10 mouse cellular contexts compared by ENCODE assay signal in genomic region chr5:139737841-139738591, GRCm38 (mm10). TPM values are rescaled to one million over a fixed set of nuclear protein-coding genes. Genes with fewer than 3 reads are reported as not detected.
DNase-seq lines count a peak whose midpoint lies in the region; ATAC-seq and TF ChIP-seq lines count a peak whose summit lies in the region.
"Had no signal": no experiment of that assay in that cellular context is flagged by ENCODE, and none has a peak within 500 bp of the region (broad histone marks: within the 10 kb centered on the region; RNA-seq: fewer than 3 reads in every experiment).

No protein-coding gene starts in this region.

- peak overlapping the region; percentile 59 for H3K27ac ChIP-seq in heart, embryonic 12.5 days (ENCODE audit: poor library complexity, severe bottlenecking)
- no peak overlapping the region for H3K27ac ChIP-seq in CH12.LX (ENCODE audit: insufficient read depth, low read depth)
- H3K27ac ChIP-seq in intestine, embryonic 15.5 days, result peak overlapping the region; percentile 85
- H3K27ac ChIP-seq in liver, embryonic 14.5 days, result peak overlapping the region; percentile 96

- no peak overlapping the region for H3K9ac ChIP-seq in heart, embryonic 12.5 days
- no peak overlapping the region for H3K9ac ChIP-seq in CH12.LX (ENCODE audit: insufficient read depth, low read depth)
- H3K9ac ChIP-seq in intestine, embryonic 15.5 days, result no peak overlapping the region
- H3K9ac ChIP-seq in liver, embryonic 14.5 days (replicated peaks), result peak overlapping the region; percentile 68

- dilution Hi-C loops in CH12.LX (cut with MboI; ENCODE audit: extremely low pct_ligation_motif_present, extremely low pct_unique_long_range_greater_than_20kb, low sequenced_read_pairs), result no loop called here

- H3K4me2 ChIP-seq in heart, embryonic 12.5 days, result no peak overlapping the region
- no peak overlapping the region for H3K4me2 ChIP-seq in CH12.LX (ENCODE audit: insufficient read depth, low read depth, poor library complexity, severe bottlenecking)
- H3K4me2 ChIP-seq in intestine, embryonic 15.5 days (replicated peaks), result peak overlapping the region; percentile 42
- H3K4me2 ChIP-seq in liver, embryonic 14.5 days (ENCODE audit: low read depth), result peak overlapping the region; percentile 96

- peaks cover 37% of the 10 kb centered on the region for H3K4me1 ChIP-seq in heart, embryonic 12.5 days (replicated peaks)
- H3K4me1 ChIP-seq in CH12.LX (ENCODE audit: control insufficient read depth in 1 of 2, insufficient read depth in 2 of 2), result peaks cover 13 to 55% of the 10 kb centered on the region in 2 experiments
- peaks cover 37% of the 10 kb centered on the region for H3K4me1 ChIP-seq in intestine, embryonic 15.5 days (replicated peaks)
- peaks cover 49 to 64% of the 10 kb centered on the region in 2 experiments for H3K4me1 ChIP-seq in liver, embryonic 14.5 days (replicated peaks; ENCODE audit: control insufficient read depth in 2 of 2, insufficient read depth in 2 of 2, low read length in 1 of 2)

- in situ Hi-C loops in CH12.LX (cut with MboI; ENCODE audit: low pct_ligation_motif_present, low pct_unique_long_range_greater_than_20kb, low sequenced_read_pairs), result no loop called here

- no peaks in the 10 kb centered on the region for H3K36me3 ChIP-seq in heart, embryonic 12.5 days
- H3K36me3 ChIP-seq in CH12.LX (replicated peaks in 1 of 2; ENCODE audit: control insufficient read depth in 1 of 2, insufficient read depth in 1 of 2, low read length in 1 of 2), result no peaks in the 10 kb centered on the region
- H3K36me3 ChIP-seq in intestine, embryonic 15.5 days, result no peaks in the 10 kb centered on the region
- H3K36me3 ChIP-seq in liver, embryonic 14.5 days (replicated peaks; ENCODE audit: control insufficient read depth, insufficient read depth, low read depth), result no peaks in the 10 kb centered on the region

- DNase-seq in heart, postnatal 36 days, result no peak
- DNase-seq in CH12.LX (ENCODE audit: extremely low read depth), result no peak
- peak in 1 of 3 experiments; percentile 68 for DNase-seq in liver, embryonic 14.5 days (ENCODE audit: low read depth in 3 of 3, low spot score in 3 of 3)
- DNase-seq in cerebellum, adult 11-12 months, result no peak
- DNase-seq in gastrocnemius, postnatal 36 days, result no peak
- no peak for DNase-seq in right cerebral cortex, postnatal 4 days
- DNase-seq: B cell, adult 2 months; gastrocnemius, postnatal 14 days had no signal

- TF ChIP-seq POLR2A in CH12.LX (IDR thresholded peaks at IDR 0.05; ENCODE audit: low read depth, low read length), result no peak

- peak; percentile 34; the same call in 1 of the 2 replicates for ATAC-seq in heart, embryonic 12.5 days (ENCODE audit: insufficient number of reproducible peaks, low FRiP score)
- peak; percentile 55 for ATAC-seq in intestine, embryonic 15.5 days
- ATAC-seq in liver, embryonic 14.5 days (ENCODE audit: insufficient read depth), result peak; percentile 67

- peaks cover 12% of the 10 kb centered on the region for H3K27me3 ChIP-seq in heart, embryonic 12.5 days (replicated peaks)
- no peaks in the 10 kb centered on the region for H3K27me3 ChIP-seq in CH12.LX (replicated peaks)
- no peaks in the 10 kb centered on the region for H3K27me3 ChIP-seq in intestine, embryonic 15.5 days (replicated peaks)
- no peaks in the 10 kb centered on the region for H3K27me3 ChIP-seq in liver, embryonic 14.5 days (ENCODE audit: control insufficient read depth, insufficient read depth, low read length)

- 70% methylated on average over 14 of the region's 14 CpGs for WGBS in heart, embryonic 12.5 days
- WGBS in intestine, embryonic 15.5 days, result 62% methylated on average over 14 of the region's 14 CpGs
- 38% methylated on average over 14 of the region's 14 CpGs for WGBS in liver, embryonic 14.5 days (ENCODE audit: insufficient replicate concordance)

- intact Hi-C loops in heart, postnatal 36 days (cut with DNase I), result no loop called here
- intact Hi-C loops in gastrocnemius, postnatal 36 days (cut with DNase I), result no loop called here

- H3K79me2 ChIP-seq in CH12.LX (replicated peaks; ENCODE audit: control insufficient read depth, extremely low read depth, insufficient read depth, poor library complexity, severe bottlenecking), result no peaks in the 10 kb centered on the region

- TF ChIP-seq EP300 in CH12.LX (IDR thresholded peaks at IDR 0.05; ENCODE audit: low read length), result no peak
- no peak for TF ChIP-seq EP300 in liver, embryonic 14.5 days (IDR thresholded peaks at IDR 0.05; ENCODE audit: low read depth)

- no peak overlapping the region for H3K4me3 ChIP-seq in heart, embryonic 12.5 days
- no peak overlapping the region for H3K4me3 ChIP-seq in CH12.LX (replicated peaks in 1 of 3; ENCODE audit: low read depth in 2 of 3, low read length in 2 of 3, poor library complexity in 1 of 3)
- no peak overlapping the region for H3K4me3 ChIP-seq in intestine, embryonic 15.5 days (replicated peaks)
- peak overlapping the region; percentile 28 to 53 for H3K4me3 ChIP-seq in liver, embryonic 14.5 days (ENCODE audit: insufficient read depth in 1 of 2, low read depth in 2 of 2, low read length in 2 of 2)

- no peaks in the 10 kb centered on the region for H3K9me3 ChIP-seq in heart, embryonic 12.5 days (replicated peaks)
- H3K9me3 ChIP-seq in CH12.LX (replicated peaks; ENCODE audit: low read length), result no peaks in the 10 kb centered on the region
- H3K9me3 ChIP-seq in intestine, embryonic 15.5 days, result no peaks in the 10 kb centered on the region
- H3K9me3 ChIP-seq in liver, embryonic 14.5 days (ENCODE audit: control insufficient read depth, low read length), result no peaks in the 10 kb centered on the region

- no peak for TF ChIP-seq CTCF in CH12.LX (conservative IDR thresholded peaks at IDR 0.05 in 1 of 2, IDR thresholded peaks at IDR 0.05 in 1 of 2; ENCODE audit: low read depth in 2 of 2, low read length in 2 of 2)
- TF ChIP-seq CTCF in liver, embryonic 14.5 days (IDR thresholded peaks at IDR 0.05; ENCODE audit: low read depth), result no peak

- no peak for TF ChIP-seq RAD21 in CH12.LX (IDR thresholded peaks at IDR 0.05; ENCODE audit: low read depth, low read length)

TF ChIP-seq in CH12.LX, 34 proteins besides CTCF, POLR2A, EP300 and RAD21:
- TF ChIP-seq ZMIZ1 (IDR thresholded peaks at IDR 0.05; ENCODE audit: low read depth, low read length), result no peak
- TF ChIP-seq TCF12 (IDR thresholded peaks at IDR 0.05; ENCODE audit: low read depth, low read length), result peak; percentile 31; the same call in 1 of the 2 replicates
TF ChIP-seq in CH12.LX: peak in this region for 1.

RNA-seq across cellular contexts. Expression of gene Micall2, which starts 1.9 kb away (rescaled TPM):
- 2.1 and 3.4 TPM in 2 replicates for polyA plus RNA-seq in heart, embryonic 12.5 days (2016; fragmentation: Nextera tagmentation; extraction: Ambion mirVana)
- 1 to 10 TPM; 2.4 to 2.8 TPM for total RNA-seq in heart, postnatal 36 days (2021)
- total RNA-seq in CH12.LX (2012; rRNA removed) (1.7 and 2.1 TPM in 2 replicates), CH12.LX (2014; rRNA removed) (1.2 and 1.3 TPM in 2 replicates)
- 1.7 and 3.0 TPM in 2 replicates for polyA plus RNA-seq in CH12.LX (2012; ENCODE audit: insufficient read length, low read depth)
- polyA plus RNA-seq in intestine, embryonic 15.5 days (2015; fragmentation: Nextera tagmentation; extraction: Ambion mirVana), result 8.3 and 8.4 TPM in 2 replicates
- polyA plus RNA-seq in liver, embryonic 14.5 days (2012; rRNA removed), result 8.3 and 8.4 TPM in 2 replicates
- 10.3 and 14.4 TPM in 2 replicates for polyA plus RNA-seq in liver, embryonic 14.5 days (2014; fragmentation: Nextera tagmentation; extraction: Ambion mirVana)
- total RNA-seq in gastrocnemius, postnatal 36 days (2021), result under 1 TPM; 0.52 to 0.94 TPM

RNA-seq across cellular contexts. Expression of gene Ints1, which starts 37.5 kb away (rescaled TPM):
- polyA plus RNA-seq in heart, embryonic 12.5 days (2016; fragmentation: Nextera tagmentation; extraction: Ambion mirVana), result 24.2 and 32.7 TPM in 2 replicates
- 10 to 100 TPM; 40.4 to 42.7 TPM for total RNA-seq in heart, postnatal 36 days (2021)
- total RNA-seq in CH12.LX (2012; rRNA removed) (88.2 and 94.0 TPM in 2 replicates), CH12.LX (2014; rRNA removed) (19.8 and 23.2 TPM in 2 replicates)
- 47.4 and 72.1 TPM in 2 replicates for polyA plus RNA-seq in CH12.LX (2012; ENCODE audit: insufficient read length, low read depth)
- 22.2 and 25.4 TPM in 2 replicates for polyA plus RNA-seq in intestine, embryonic 15.5 days (2015; fragmentation: Nextera tagmentation; extraction: Ambion mirVana)
- polyA plus RNA-seq in liver, embryonic 14.5 days (2012; rRNA removed), result 12.1 and 14.5 TPM in 2 replicates
- polyA plus RNA-seq in liver, embryonic 14.5 days (2014; fragmentation: Nextera tagmentation; extraction: Ambion mirVana), result 13.5 and 17.5 TPM in 2 replicates
- 10 to 100 TPM; 27.4 to 31.2 TPM for total RNA-seq in gastrocnemius, postnatal 36 days (2021)

RNA-seq across cellular contexts. Expression of gene Mafk, which starts 53.3 kb away (rescaled TPM):
- 24.4 and 25.2 TPM in 2 replicates for polyA plus RNA-seq in heart, embryonic 12.5 days (2016; fragmentation: Nextera tagmentation; extraction: Ambion mirVana)
- total RNA-seq in heart, postnatal 36 days (2021), result 10 to 100 TPM; 36.9 to 37.7 TPM
- total RNA-seq in CH12.LX (2012; rRNA removed), result 16.4 and 20.0 TPM in 2 replicates
- total RNA-seq in CH12.LX (2014; rRNA removed), result 23.6 and 23.8 TPM in 2 replicates
- 24.1 and 24.7 TPM in 2 replicates for polyA plus RNA-seq in CH12.LX (2012; ENCODE audit: insufficient read length, low read depth)
- 17.6 and 20.7 TPM in 2 replicates for polyA plus RNA-seq in intestine, embryonic 15.5 days (2015; fragmentation: Nextera tagmentation; extraction: Ambion mirVana)
- 21.6 and 23.0 TPM in 2 replicates for polyA plus RNA-seq in liver, embryonic 14.5 days (2012; rRNA removed)
- polyA plus RNA-seq in liver, embryonic 14.5 days (2014; fragmentation: Nextera tagmentation; extraction: Ambion mirVana), result 20.7 and 22.7 TPM in 2 replicates
- 10 to 100 TPM; 16.6 to 21.4 TPM for total RNA-seq in gastrocnemius, postnatal 36 days (2021)

Comparison
In these comparisons a context has a peak if more than half of its experiments do, and no peak if none do; other contexts are left out.
1. H3K4me2 ChIP-seq: peak in intestine, embryonic 15.5 days (single experiment) and liver, embryonic 14.5 days (single experiment); none in heart, embryonic 12.5 days (single experiment) and CH12.LX (single experiment).
2. H3K4me3 ChIP-seq: peak in liver, embryonic 14.5 days (2 of 2); none in heart, embryonic 12.5 days (single experiment), CH12.LX (0 of 3) and intestine, embryonic 15.5 days (single experiment).
3. Peak in every context shown above with its lines, with median percentiles within 50 percentile points of each other: ATAC-seq.